Mouse (Mus musculus) liver, postnatal 0 days (tissue): ENCODE measurements at regions not wholly inside any gene's neighbourhood (a gene's known extent, or its start where the extent isn't known, plus 50 kb on each side); places are given as distances from the start of the nearest gene placed in this dataset.

Source experiments
- CTCF ChIP-seq: sonication (generic); IDR thresholded peaks from 2 replicates; pipeline ENCODE4 v1.5.1; 2016; ENCODE audit warnings: antibody characterized with exemption, low read depth
- EP300 ChIP-seq: IDR thresholded peaks from 2 replicates; pipeline ENCODE4 v1.6.1; 2016; ENCODE audit warnings: antibody characterized with exemption, low read depth, mild to moderate bottlenecking

- TF ChIP-seq CTCF: peak; percentile 27
- TF ChIP-seq EP300: no peak
Measured at GRCm38 (mm10) chr7:133505628-133506027, 96.3 kb downstream of the Tex36 start.
